Mouse (Mus musculus): Measurements from ENCODE around the gene Tgif1.
"Not testable (repeated sequence)": the region's sequence is repeated elsewhere in the genome, so short reads cannot be mapped to it uniquely, and the experiment has no call there.

The Tgif1 gene

DNA sequence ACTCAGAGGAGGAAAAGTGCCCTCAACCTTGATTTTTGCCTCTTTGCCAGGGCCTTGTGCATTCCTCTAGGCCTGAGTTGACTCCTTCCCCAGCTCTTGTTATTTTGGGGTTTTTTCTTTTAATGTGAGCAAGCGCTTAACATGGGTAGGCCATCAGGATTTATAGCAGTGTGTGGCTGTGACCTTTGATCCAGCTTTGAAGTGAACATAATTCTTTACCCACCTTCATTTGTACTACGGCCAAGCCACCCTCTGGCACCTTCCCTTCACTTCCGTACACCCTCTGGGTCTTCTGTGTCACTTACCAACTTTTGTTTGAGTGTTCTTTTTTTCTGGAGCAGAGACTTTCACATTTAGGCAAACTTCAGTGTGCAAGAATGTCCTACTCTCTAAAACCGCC, 10.1 kb downstream of the Tgif1 start:
- no peak for DNase-seq (ENCODE audit: low read depth, low spot score)

- no peak for DNase-seq (ENCODE audit: low read depth, low spot score)
Observed at GRCm38 (mm10) chr17:70838533-70838932, 14.8 kb downstream of the Tgif1 start.

DNA sequence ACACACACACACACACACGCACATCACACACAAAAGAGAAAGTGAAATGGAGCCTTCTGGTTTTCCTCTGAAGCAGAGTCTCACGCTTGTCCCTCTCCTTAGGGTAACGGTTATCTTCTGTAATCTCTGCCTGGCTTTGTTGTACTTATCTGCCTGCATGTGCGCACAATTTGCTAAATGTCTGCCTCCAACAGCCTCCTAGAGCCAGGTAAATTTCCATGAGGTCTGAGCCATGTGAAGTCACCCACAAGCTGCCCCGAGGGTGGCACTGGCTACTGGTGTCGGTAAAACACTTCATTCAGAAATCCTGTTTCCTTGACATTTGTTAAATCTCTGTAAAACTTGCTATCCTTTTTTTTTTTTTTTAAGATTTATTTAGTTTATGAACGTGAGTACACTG, 15.3 kb downstream of the Tgif1 start:
- no peak for DNase-seq (ENCODE audit: low read depth, low spot score)

- DNase-seq (ENCODE audit: low read depth, low spot score), result not testable (repeated sequence)
Observed at GRCm38 (mm10) chr17:70837474-70837873, 15.9 kb downstream of the Tgif1 start.

DNA sequence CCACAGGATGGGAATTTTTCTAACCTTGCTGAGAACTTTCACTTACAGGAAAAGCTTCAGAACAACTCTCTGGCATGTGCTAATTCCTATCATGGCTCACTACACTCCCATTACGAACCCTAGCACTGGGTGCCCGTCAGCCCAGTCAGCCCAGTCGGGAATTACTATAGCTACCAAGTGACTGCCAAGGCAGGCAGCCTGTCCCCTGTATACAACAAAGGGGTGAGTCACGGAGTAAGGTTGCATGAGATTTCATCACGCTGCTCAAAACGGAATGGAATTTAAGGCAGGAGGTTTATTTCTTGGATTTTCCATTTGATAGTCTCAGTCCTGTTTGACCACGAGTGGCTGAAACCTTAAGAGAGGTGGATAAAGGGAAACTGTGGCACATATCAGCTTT, 16.5 kb downstream of the Tgif1 start:
- no peak for DNase-seq (ENCODE audit: low read depth, low spot score)

GRCm38 (mm10) chr17:70835071-70835790, 18.1 kb downstream of the Tgif1 start:
- no peak for DNase-seq (ENCODE audit: low read depth, low spot score)

DNA sequence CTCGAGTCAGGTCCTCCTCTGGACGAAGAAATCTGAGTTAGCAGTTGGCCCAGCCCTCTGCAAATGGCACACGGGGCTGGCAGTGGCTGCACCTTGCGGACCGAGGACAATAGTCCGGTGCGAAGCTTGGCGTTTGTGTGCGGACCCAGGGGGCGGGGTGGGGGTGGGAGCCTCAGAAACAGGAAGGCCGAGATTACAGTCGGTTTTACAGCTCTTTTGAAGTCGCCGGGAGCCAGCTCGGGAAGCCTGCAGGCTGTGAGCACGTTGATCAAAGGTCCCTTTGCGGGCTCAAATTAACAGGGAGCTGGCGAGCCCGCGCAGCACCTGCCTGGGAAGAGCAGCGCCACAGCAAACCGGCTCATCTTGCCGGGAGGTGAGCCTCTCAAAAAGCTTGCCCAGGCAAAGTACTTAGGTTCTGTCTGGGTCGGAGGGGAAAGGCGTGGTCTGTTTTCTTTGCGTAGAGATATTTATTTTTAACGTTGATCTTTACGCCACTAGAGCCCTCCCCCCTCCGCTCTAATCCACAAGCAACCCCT, 18.8 kb downstream of the Tgif1 start:
- DNase-seq (ENCODE audit: low read depth, low spot score), result peak; percentile 30

GRCm38 (mm10) chr17:70832544-70832943, 20.8 kb downstream of the Tgif1 start:
- no peak for DNase-seq (ENCODE audit: low read depth, low spot score)

DNA sequence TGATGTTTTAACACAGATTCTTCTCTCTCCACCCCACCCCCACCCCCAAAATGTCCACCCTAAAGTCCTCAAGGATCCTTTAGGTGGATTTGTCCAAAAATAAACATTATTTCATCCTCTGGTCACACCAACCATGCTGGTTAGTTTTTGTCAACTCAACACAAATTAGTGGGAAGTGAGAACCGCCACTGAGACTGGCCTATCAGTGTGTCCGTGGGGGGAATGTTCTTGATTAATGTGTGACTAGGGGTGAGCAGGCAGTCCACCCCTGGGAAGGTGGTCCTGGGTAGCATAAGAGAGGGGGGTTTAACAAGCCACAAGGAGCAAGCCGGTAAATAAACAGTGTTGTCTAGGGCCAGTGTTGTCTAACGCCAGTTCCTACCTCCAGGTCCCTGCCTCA, 21.8 kb downstream of the Tgif1 start:
- DNase-seq (ENCODE audit: low read depth, low spot score), result no peak

DNA sequence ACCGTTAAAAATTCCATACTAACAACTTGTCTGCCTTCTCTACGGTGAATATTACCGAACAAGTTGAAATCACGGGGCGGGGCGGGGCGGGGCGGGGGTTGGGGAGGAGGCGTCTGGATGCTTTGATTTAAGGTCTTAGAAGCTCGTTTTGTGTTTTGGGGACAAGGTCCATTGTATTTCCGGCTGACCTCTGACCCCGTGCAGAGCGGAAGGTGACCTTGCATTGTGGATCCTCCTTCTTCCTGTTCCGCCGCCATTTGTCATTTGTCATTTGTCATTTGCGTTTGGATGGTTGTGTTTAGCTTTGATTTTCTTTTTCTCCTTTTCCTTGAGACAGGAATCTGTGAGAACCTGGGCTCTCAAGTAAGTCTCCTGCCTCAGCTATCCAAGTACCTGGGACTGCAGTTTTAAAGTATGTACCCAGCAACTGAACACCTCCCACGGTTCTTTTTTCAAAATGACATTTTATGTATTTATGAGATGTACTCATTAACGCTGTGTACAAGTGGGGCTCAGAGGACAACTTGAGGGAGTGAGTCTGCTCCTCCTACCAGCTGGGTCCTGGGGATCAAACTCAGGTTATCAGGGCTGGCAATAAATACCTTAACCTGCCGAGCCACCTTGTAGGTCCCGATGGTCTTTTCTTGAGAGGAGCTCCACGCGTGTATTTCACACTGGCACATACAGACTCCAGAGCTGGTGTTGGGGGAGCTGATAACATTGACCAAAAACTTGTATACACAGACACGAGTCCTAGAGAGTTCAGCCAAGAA, 23.2 kb downstream of the Tgif1 start:
- no peak for DNase-seq (ENCODE audit: low read depth, low spot score)

- no peak for DNase-seq (ENCODE audit: low read depth, low spot score)
Observed at GRCm38 (mm10) chr17:70829217-70829616, 24.1 kb downstream of the Tgif1 start.

DNA sequence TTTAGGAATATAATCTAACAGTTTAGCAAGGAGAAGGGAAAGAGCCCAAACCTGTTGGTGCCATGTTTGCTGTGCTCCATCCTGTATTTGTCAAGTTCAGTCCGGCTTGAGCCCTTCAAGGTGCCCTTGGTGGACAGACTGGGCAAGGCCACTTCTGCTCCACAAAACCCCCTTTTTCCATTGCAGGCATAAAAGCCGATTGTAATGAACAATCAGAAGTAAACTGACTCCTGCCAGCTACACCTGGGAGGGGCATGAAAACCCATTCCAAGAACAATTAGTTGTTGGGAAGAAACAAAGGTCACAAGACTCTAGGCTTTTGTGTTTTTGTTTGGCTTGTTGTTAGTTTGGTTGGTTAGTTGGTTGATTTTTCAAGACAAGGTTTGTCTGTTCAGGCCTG, 24.8 kb downstream of the Tgif1 start:
- no peak for DNase-seq (ENCODE audit: low read depth, low spot score)

- no peak for DNase-seq (ENCODE audit: low read depth, low spot score)
Observed at GRCm38 (mm10) chr17:70828180-70828528, 25.2 kb downstream of the Tgif1 start.

GRCm38 (mm10) chr17:70827463-70828179, 25.7 kb downstream of the Tgif1 start:
- DNase-seq (ENCODE audit: low read depth, low spot score), result not testable (repeated sequence)

DNA sequence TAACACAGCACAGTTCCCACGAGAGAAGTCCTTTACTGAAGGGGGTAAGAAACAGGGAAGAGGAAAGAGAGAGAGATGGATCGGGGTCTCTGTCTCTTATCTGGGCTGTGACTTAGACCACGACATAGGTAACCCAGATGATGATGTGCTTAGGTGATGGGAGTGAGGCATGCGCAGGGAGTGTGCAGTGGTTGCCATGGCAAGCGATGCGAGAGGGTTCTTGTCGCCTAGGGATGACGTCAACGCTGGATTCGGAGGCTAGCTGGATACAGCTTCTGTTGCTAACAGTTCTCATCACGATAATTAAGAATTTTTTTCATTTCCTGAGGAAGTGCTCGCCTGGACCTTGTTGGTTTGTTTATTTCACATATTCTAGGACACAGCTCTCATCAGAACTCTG, 27.1 kb downstream of the Tgif1 start:
- DNase-seq (ENCODE audit: low read depth, low spot score), result no peak

DNA sequence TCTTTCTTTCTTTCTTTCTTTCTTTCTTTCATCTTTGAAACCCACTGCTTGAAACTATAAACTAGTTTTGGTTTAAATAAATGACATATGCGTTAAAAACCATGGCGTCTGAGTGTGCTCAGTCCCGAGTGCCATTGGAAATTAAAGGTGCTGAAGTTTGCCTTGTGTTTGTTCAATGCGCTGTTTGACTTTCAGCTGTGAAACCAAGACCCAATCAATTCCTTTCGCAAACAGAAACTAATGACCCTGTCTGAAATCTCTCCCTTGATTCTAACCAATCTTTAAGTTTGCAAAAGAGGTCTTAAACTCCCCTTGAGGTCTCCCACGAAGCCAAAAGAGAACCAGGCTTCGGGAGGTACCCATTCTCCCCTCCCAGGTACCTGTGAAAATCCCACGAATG, 30.3 kb downstream of the Tgif1 start:
- no peak for DNase-seq (ENCODE audit: low read depth, low spot score)

DNA sequence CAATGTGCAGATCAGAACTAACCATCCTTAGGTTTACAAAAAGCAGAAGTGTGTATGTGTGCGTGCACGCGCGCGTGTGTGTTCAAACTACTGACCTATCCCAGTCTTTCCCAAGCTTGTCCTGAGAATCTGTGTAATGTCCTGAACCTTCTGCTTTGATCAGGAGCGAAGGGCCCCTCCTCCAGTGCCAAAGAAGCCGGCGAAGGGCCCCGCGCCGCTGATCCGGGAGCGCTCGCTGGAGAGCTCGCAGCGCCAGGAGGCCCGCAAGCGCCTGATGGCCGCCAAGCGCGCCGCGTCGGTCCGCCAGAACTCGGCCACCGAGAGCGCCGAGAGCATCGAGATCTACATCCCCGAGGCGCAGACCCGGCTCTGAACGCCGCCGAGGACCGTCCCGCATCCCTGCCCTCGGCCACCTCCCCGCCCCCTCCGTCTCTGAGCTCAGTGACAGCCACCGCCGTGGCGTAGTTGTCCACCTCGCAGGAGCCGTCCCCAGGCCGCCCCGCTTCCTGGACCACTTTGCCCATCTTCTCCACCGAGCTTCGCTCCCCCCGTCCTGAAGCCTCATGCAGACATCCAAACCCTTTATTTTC, 35.4 kb downstream of the Tgif1 start:
- peak; percentile 50 for DNase-seq (ENCODE audit: low read depth, low spot score)

DNA sequence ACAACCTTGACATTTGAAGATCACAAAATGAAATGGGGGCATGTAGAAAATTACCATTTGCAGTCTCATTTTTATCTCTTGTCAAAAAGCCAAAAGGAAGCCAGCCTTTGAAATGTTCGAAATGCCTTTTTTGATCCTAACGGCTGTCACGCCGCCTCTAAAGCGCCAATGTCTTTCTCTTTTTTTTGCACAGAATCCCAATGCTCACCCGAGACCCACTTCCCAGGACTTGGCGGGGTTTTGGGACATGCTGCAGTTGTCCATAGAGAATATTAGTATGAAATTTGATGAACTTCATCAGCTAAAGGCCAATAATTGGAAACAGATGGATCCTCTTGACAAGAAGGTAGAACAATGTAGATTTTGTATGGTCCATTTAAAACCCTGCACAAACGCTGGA, 38.3 kb downstream of the Tgif1 start:
- DNase-seq (ENCODE audit: low read depth, low spot score), result no peak

- DNase-seq (ENCODE audit: low read depth, low spot score), result no peak
Observed at GRCm38 (mm10) chr17:70810795-70811194, 42.6 kb downstream of the Tgif1 start.

DNA sequence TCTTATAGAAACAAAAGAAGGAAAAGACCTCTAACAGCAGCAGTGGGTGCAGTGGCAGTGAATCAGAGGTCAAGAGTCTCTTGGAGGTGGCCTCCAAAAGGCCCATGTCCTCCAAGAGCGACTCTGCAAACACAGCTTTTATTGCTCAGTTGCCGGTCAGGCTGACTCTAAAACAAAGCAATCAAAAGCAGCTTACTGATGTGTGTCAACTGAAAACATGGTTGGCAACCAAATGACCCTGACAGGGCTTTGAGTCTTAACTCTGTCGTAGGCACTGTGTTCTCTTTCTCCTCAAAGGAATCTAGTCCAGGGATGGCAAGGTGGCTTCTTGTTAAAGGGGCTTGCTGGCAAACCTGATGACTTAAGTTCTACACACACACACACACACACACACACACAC, 43.6 kb downstream of the Tgif1 start:
- no peak for DNase-seq (ENCODE audit: low read depth, low spot score)

- DNase-seq (ENCODE audit: low read depth, low spot score), result no peak
Observed at GRCm38 (mm10) chr17:70808837-70809236, 44.5 kb downstream of the Tgif1 start.

DNA sequence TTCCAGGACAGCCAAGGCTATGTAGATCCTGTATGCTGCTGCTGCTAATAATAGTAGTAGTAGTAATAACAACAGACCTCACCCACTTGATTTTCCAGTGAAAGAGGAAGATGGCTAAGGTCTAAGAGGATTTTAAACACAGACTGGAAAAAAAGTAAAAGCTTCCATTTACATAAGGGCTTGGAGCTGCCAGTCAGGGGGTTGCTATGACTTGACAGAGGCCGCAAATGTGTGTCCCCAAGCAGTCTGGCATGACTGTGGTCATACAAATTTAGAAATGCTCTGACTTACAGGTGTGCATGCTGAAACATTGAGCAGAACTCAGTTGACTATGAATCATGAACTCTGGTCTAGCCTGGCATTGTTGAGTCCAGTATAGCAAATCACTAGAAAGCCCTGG, 45.5 kb downstream of the Tgif1 start:
- no peak for DNase-seq (ENCODE audit: low read depth, low spot score)
